In genomic region chr2:101730972-101731371, GRCm38 (mm10) we compare ENCODE assay signal across 12 mouse cellular contexts. TPM values are rescaled to one million over a fixed set of nuclear protein-coding genes. Genes with fewer than 3 reads are reported as not detected.
A peak's percentile ranks its signal among the peaks of the same experiment; 100 is the strongest.
DNase-seq lines count a peak whose midpoint lies in the region; ATAC-seq and TF ChIP-seq lines count a peak whose summit lies in the region.
"Had no signal": no experiment of that assay in that cellular context is flagged by ENCODE, and none has a peak within 500 bp of the region (broad histone marks: within the 10 kb centered on the region; RNA-seq: fewer than 3 reads in every experiment).

No protein-coding gene starts in this region.

- H3K4me1 ChIP-seq in forebrain, embryonic 13.5 days: no peaks in the 10 kb centered on the region
- H3K4me1 ChIP-seq in forebrain, embryonic 16.5 days (replicated peaks; ENCODE audit: control insufficient read depth, insufficient read depth, low read length): no peaks in the 10 kb centered on the region
- H3K4me1 ChIP-seq in kidney, adult 2 months (ENCODE audit: control insufficient read depth, insufficient read depth, low read length): no peaks in the 10 kb centered on the region
- H3K4me1 ChIP-seq in midbrain, embryonic 16.5 days (ENCODE audit: control insufficient read depth, insufficient read depth, low read length): no peaks in the 10 kb centered on the region
- no peaks in the 10 kb centered on the region for H3K4me1 ChIP-seq in midbrain, embryonic 13.5 days (replicated peaks)
- H3K4me1 ChIP-seq: limb, embryonic 12.5 days had no signal

- no peak overlapping the region for H3K27ac ChIP-seq in forebrain, embryonic 13.5 days
- no peak overlapping the region for H3K27ac ChIP-seq in forebrain, embryonic 16.5 days (ENCODE audit: low read length)
- H3K27ac ChIP-seq in kidney, adult 2 months (ENCODE audit: insufficient read depth, low read depth, low read length): no peak overlapping the region
- 0 out of 2 replicates have a peak overlapping the region, but pooled peaks have one; percentile 1 for H3K27ac ChIP-seq in midbrain, embryonic 16.5 days (ENCODE audit: low read length)
- H3K27ac ChIP-seq in midbrain, embryonic 13.5 days: no peak overlapping the region
- H3K27ac ChIP-seq: limb, embryonic 12.5 days; macrophage had no signal

- TF ChIP-seq POLR2A in kidney, adult 2 months (IDR thresholded peaks at IDR 0.05; ENCODE audit: low read depth, low read length): no peak

- TF ChIP-seq CTCF in kidney, adult 2 months (conservative IDR thresholded peaks at IDR 0.05; ENCODE audit: insufficient read depth, insufficient read length, low read depth, low read length): no peak

- H3K4me3 ChIP-seq in forebrain, embryonic 13.5 days: no peak overlapping the region
- H3K4me3 ChIP-seq in forebrain, embryonic 16.5 days (replicated peaks; ENCODE audit: low read length): no peak overlapping the region
- no peak overlapping the region for H3K4me3 ChIP-seq in kidney, adult 2 months (ENCODE audit: insufficient read depth, low read depth, low read length)
- H3K4me3 ChIP-seq in midbrain, embryonic 16.5 days (ENCODE audit: low read depth, low read length): no peak overlapping the region
- no peak overlapping the region for H3K4me3 ChIP-seq in midbrain, embryonic 13.5 days (replicated peaks)
- H3K4me3 ChIP-seq: limb, embryonic 12.5 days had no signal

- no peak for ATAC-seq in forebrain, embryonic 13.5 days
- ATAC-seq in forebrain, embryonic 16.5 days: no peak
- ATAC-seq in midbrain, embryonic 16.5 days: no peak
- ATAC-seq in midbrain, embryonic 13.5 days: no peak
- ATAC-seq in inflammation-experienced regulatory T-cells, adult 6 months: no peak
- ATAC-seq: CD4-positive, CD25-positive, alpha-beta regulatory T cell, adult 4 months had no signal

- H3K27me3 ChIP-seq in forebrain, embryonic 13.5 days: no peaks in the 10 kb centered on the region
- H3K27me3 ChIP-seq in forebrain, embryonic 16.5 days (replicated peaks; ENCODE audit: control insufficient read depth, insufficient read depth, low read length): no peaks in the 10 kb centered on the region
- H3K27me3 ChIP-seq in kidney, adult 2 months (replicated peaks; ENCODE audit: control insufficient read depth, insufficient read depth, low read length): no peaks in the 10 kb centered on the region
- no peaks in the 10 kb centered on the region for H3K27me3 ChIP-seq in midbrain, embryonic 16.5 days (ENCODE audit: control insufficient read depth, insufficient read depth, low read depth, low read length)
- no peaks in the 10 kb centered on the region for H3K27me3 ChIP-seq in midbrain, embryonic 13.5 days
- H3K27me3 ChIP-seq: limb, embryonic 12.5 days had no signal

- peak; percentile 90 for DNase-seq in kidney, adult 2 months
- DNase-seq in kidney, postnatal 4 days: no peak
- no peak for DNase-seq in gastrocnemius, postnatal 25 days
- DNase-seq: thymus, adult 18-20 months had no signal

- 0 out of 2 replicates have a peak overlapping the region, but pooled peaks have one; percentile 12 for H3K9ac ChIP-seq in forebrain, embryonic 13.5 days
- H3K9ac ChIP-seq in forebrain, embryonic 16.5 days (replicated peaks; ENCODE audit: low read depth, low read length): no peak overlapping the region
- no peak overlapping the region for H3K9ac ChIP-seq in midbrain, embryonic 16.5 days (ENCODE audit: low read depth, low read length)
- no peak overlapping the region for H3K9ac ChIP-seq in midbrain, embryonic 13.5 days (replicated peaks)
- H3K9ac ChIP-seq: limb, embryonic 12.5 days had no signal

- no peaks in the 10 kb centered on the region for H3K9me3 ChIP-seq in forebrain, embryonic 13.5 days (replicated peaks)
- no peaks in the 10 kb centered on the region for H3K9me3 ChIP-seq in forebrain, embryonic 16.5 days (ENCODE audit: control insufficient read depth, low read length)
- no peaks in the 10 kb centered on the region for H3K9me3 ChIP-seq in midbrain, embryonic 16.5 days (replicated peaks; ENCODE audit: control insufficient read depth, low read length, poor library complexity, severe bottlenecking)
- H3K9me3 ChIP-seq in midbrain, embryonic 13.5 days: no peaks in the 10 kb centered on the region
- H3K9me3 ChIP-seq: limb, embryonic 12.5 days had no signal

- H3K4me2 ChIP-seq in forebrain, embryonic 13.5 days: no peak overlapping the region
- no peak overlapping the region for H3K4me2 ChIP-seq in forebrain, embryonic 16.5 days (ENCODE audit: low read length)
- H3K4me2 ChIP-seq in midbrain, embryonic 16.5 days (ENCODE audit: low read length): no peak overlapping the region
- H3K4me2 ChIP-seq in midbrain, embryonic 13.5 days (replicated peaks): no peak overlapping the region
- H3K4me2 ChIP-seq: limb, embryonic 12.5 days had no signal

- H3K36me3 ChIP-seq in forebrain, embryonic 13.5 days (ENCODE audit: poor library complexity, severe bottlenecking): no peaks in the 10 kb centered on the region; the same call in 1 of the 2 replicates
- no peaks in the 10 kb centered on the region for H3K36me3 ChIP-seq in forebrain, embryonic 16.5 days (ENCODE audit: control insufficient read depth, insufficient read depth)
- no peaks in the 10 kb centered on the region for H3K36me3 ChIP-seq in kidney, adult 2 months (ENCODE audit: control insufficient read depth, insufficient read depth, low read length)
- no peaks in the 10 kb centered on the region for H3K36me3 ChIP-seq in midbrain, embryonic 16.5 days (ENCODE audit: control insufficient read depth, insufficient read depth, low read length)
- H3K36me3 ChIP-seq in midbrain, embryonic 13.5 days: no peaks in the 10 kb centered on the region

RNA-seq across cellular contexts. Expression of gene Traf6, which starts 52.7 kb away (rescaled TPM):
- 10.4 and 12.2 TPM in 2 replicates for polyA plus RNA-seq in forebrain, embryonic 13.5 days (2015; fragmentation: Nextera tagmentation; extraction: Ambion mirVana)
- 9.7 and 13.7 TPM in 2 replicates for polyA plus RNA-seq in forebrain, embryonic 16.5 days (2015; fragmentation: Nextera tagmentation; extraction: Ambion mirVana)
- polyA plus RNA-seq in kidney, adult 2 months (2012; rRNA removed): 10.6 and 10.8 TPM in 2 replicates
- polyA plus RNA-seq in midbrain, embryonic 16.5 days (2015; fragmentation: Nextera tagmentation; extraction: Ambion mirVana): 5.2 and 6.8 TPM in 2 replicates
- 10.2 and 10.3 TPM in 2 replicates for polyA plus RNA-seq in midbrain, embryonic 13.5 days (2015; fragmentation: Nextera tagmentation; extraction: Ambion mirVana)
- total RNA-seq in gastrocnemius, postnatal 25 days (2021): 1 to 10 TPM; 7.8 to 8.6 TPM
- polyA plus RNA-seq in inflammation-experienced regulatory T-cells, adult 6 months (2017; shearing (Covaris generic)): 10 to 100 TPM; 10.8 to 15.1 (median 14.4) TPM
